Mouse (Mus musculus) liver, adult (tissue): Measurements from ENCODE around the gene Sdf4.

Source experiments
- GATA4 ChIP-seq: IDR thresholded peaks from 2 replicates; pipeline ENCODE4 v1.6.1; 2014; ENCODE audit warnings: mild to moderate bottlenecking, low read length; ENCODE audit not compliant: insufficient replicate concordance

The Sdf4 gene

GRCm38 (mm10) chr4:155992241-155992905, at the start of gene Sdf4, which contains the start of gene B3galt6:
Sdf4 (plus strand) TSS chr4:155992872.
B3galt6 (minus strand) TSS chr4:155992649.
- no peak for TF ChIP-seq GATA4

DNA sequence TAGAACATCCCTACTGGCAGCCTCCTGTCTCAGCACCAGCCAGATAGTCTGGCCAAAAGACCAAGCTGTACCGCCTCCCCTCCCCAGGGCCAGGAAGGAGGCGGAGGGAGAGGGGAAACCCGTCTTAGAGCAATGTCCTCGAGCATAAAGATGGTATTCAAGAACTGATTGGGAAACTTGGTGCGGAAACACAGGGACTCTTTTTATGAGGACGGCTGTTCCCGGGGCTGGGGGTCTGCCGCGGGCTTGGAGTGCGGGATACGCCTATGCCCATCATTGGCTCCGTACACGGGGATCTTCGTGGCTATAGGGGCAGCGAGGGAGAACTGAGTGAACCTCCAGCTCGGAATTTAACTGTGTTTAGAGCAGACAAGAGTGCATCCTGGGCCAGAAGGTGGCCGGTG, 49.6 kb upstream of the Sdf4 start:
- TF ChIP-seq GATA4 = no peak

GRCm38 (mm10) chr4:155943534-155944249, 49.0 kb upstream of the Sdf4 start, which contains the start of gene Ube2j2:
Ube2j2 (plus strand) TSS chr4:155943831.
- peak; percentile 75; the same call in 1 of the 2 replicates for TF ChIP-seq GATA4

DNA sequence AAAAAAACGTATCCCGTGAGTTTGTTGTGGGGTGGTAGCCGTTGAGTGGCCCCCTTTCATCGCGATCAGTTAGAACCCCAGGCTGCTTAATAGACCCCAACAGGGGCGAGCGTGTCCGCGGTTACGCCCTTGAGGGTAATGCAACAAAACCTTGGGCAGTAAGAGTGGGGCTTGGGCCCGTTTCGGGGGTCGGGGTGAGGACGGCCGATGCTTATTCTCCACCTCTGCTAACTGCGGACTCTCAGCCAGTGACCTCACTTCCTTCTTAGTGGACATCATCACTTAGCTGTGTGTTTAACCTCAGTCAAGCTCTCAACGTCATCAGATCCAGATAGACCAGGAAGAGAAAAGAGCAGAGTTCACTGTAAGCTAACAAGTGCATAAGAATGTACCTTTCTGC, 48.4 kb upstream of the Sdf4 start:
- no peak for TF ChIP-seq GATA4

DNA sequence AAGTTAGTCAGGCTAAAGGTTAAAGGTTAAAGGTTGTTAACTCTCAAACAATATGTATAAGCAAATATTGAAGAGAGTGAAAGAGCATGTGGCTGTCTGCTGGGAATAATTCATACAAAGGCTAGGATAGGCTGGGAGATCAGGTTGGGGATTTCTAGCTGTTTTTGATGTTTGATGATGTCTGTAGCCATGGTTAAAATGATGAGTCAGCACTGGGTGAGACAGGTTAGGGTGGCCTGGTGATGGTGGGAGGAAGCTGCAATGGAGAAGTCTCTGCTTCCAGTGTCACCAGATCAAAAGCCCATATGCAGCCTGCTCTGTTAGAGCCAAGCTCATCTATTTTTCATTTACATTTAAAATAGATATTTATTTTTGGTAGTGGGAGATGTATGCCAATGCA, 45.6 kb upstream of the Sdf4 start:
- TF ChIP-seq GATA4 = no peak

GRCm38 (mm10) chr4:155955491-155955890, 37.2 kb upstream of the Sdf4 start:
- TF ChIP-seq GATA4 = no peak

DNA sequence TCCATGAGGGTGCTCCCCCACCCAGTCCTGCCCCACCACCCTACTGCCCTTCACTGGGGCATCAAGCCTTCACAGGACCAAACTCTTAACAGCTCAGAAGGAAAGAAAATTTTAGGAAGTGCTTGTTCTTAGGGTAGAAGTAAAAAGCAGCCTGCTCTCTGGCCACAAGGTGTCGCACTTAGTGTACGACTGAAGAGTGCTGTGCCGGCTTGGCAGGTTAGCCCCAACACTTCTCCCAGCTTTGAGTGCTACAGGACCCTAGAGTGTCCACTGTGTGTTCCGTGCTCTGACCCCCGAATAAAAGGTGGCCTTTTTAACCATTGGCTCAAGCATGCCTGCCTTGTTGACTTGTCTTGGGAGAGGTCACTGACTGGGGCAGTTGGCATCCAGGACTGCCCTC, 33.4 kb upstream of the Sdf4 start:
- no peak for TF ChIP-seq GATA4

GRCm38 (mm10) chr4:155962167-155962971, 30.3 kb upstream of the Sdf4 start, which contains the start of gene C1qtnf12:
C1qtnf12 (plus strand) TSS chr4:155962318.
- TF ChIP-seq GATA4 = no peak

DNA sequence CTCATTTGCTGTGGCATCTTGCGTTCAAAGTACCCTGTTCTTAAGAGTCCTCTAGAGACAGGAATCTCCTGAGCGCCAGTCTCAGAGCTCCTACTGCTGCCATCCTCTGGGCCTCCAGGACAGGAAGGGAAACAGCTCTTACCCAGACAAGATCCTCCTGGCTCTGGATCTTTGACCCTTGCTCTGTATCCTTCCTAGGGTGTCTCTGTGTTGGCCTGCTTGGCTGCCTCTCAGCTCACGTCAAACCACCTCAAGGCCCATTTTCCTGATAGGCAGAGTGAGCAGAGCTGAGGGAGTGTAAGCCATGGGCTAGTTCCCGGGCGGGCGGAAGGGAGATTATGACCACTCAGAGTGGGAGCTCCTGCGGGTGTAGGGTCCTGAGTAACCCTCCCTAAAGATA, 29.6 kb upstream of the Sdf4 start:
- no peak for TF ChIP-seq GATA4

GRCm38 (mm10) chr4:155964396-155964795, 28.3 kb upstream of the Sdf4 start:
- no peak for TF ChIP-seq GATA4

GRCm38 (mm10) chr4:155969043-155969653, 23.5 kb upstream of the Sdf4 start:
- TF ChIP-seq GATA4 = no peak

DNA sequence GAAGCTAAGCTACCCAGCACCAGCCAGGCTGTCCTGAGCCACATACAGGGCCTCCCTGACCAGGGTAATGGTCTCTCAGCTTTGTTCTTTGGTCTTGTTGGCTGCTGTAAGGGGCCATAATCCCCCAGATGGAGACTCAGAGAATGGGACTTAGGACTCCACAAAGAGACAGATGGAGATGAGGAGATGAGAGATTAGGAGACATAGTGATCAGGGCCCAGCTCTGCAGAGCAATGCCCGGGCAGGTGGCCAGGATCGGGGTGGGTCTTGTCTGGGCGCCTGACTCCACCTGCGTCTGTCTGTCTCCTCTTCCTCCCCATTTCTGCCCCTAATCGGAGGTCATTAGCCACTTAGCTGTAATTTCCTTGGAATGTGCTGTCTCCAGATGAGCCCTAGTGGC, 22.4 kb upstream of the Sdf4 start:
- TF ChIP-seq GATA4 = no peak

GRCm38 (mm10) chr4:155972651-155973050, 20.0 kb upstream of the Sdf4 start:
- no peak for TF ChIP-seq GATA4

DNA sequence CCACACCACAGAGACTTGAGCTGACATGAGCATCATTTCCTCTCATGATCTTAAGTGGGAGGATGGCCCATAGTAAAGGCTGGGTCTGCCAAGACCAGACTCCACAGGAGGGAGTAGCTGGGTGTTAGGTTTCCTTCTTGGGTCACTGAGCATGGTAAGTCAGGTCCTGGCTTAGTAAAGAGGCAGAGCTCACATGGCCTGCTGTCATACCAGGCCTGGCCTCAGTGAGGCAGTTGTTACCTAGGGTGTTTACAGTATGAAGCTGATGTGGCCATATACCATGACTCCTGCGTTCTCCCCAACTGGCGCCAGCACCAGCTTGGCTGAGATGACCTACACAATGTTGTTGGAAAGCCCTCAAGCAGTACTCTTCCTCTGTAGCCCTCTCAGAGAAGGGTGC, 19.4 kb upstream of the Sdf4 start:
- TF ChIP-seq GATA4 = no peak

DNA sequence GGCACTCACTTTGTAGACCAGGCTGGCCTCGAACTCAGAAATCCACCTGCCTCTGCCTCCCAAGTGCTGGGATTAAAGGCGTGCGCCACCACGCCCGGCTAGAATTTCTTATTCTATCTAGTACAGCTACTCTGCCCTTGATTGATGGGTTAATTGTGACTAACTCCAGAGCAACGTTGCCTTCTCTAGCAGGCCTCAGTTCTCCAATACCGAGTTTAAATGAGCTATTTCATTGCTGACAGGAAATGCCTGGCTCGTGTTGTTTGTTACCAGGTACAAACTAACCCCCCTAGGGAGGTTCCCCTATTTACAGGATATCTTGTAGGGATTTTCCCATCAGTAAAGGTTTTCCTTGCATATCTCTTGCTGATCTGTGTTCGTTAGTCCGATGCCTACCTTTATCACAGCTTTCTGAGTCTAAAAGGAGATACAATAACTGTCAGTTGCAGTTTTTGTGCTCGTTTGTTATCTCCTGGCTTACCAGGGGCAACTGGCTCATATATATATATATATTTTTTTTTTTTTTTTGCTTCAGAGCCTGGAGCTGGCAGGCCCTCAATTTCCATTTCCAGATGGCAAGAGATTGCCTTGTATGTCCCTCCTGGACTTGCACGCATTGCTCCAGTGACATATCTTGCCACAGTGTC, 11.1 kb upstream of the Sdf4 start:
- TF ChIP-seq GATA4 = no peak
